Mouse (Mus musculus) embryonic facial prominence, embryonic 10.5 days (tissue): Measurements from ENCODE around the gene Napa. TPM values are rescaled to one million over a fixed set of nuclear protein-coding genes. Genes with fewer than 3 reads are reported as not detected.

Experiments
- DNase-seq: peaks from one replicate; pipeline ENCODE4 v3.0.0-alpha.2; 2017; ENCODE audit warnings: low spot score
- H3K27ac ChIP-seq: fragments of 300-500 bp; sonication (generic); replicated peaks from 2 replicates; pipeline ENCODE4 v1.5.1; 2016; ENCODE audit warnings: mild to moderate bottlenecking
- H3K27me3 ChIP-seq: fragments of 300-500 bp; sonication (generic); replicated peaks from 2 replicates; pipeline ENCODE4 v1.6.1; 2016; ENCODE audit warnings: low read depth, mild to moderate bottlenecking; ENCODE audit not compliant: poor library complexity, severe bottlenecking
- H3K36me3 ChIP-seq: fragments of 300-500 bp; sonication (generic); replicated peaks from 2 replicates; pipeline ENCODE4 v1.6.1; 2016; ENCODE audit warnings: mild to moderate bottlenecking, moderate library complexity
- H3K4me1 ChIP-seq: fragments of 300-500 bp; sonication (generic); 2 replicates; pipeline ENCODE4 v1.6.1; 2016
- H3K4me3 ChIP-seq: fragments of 300-500 bp; sonication (generic); 2 replicates; pipeline ENCODE4 v1.5.1; 2016; ENCODE audit warnings: mild to moderate bottlenecking, moderate library complexity
- H3K9me3 ChIP-seq: fragments of 300-500 bp; sonication (generic); 2 replicates; pipeline ENCODE4 v1.6.1; 2016; ENCODE audit warnings: mild to moderate bottlenecking
- WGBS: fragments of 180-500 bp; shearing (Covaris S2); methylation state at CpG from one replicate; pipeline ENCODE4 v1.1.7; 2016; 5-methylcytosine and 5-hydroxymethylcytosine counted together
- polyA plus RNA-seq: library from polyadenylated mRNA; unstranded; fragments of >200 nt; fragmentation: Nextera tagmentation; extraction: Ambion mirVana; gene quantifications from 2 replicates; pipeline ENCODE4 v1.2.1, GENCODE M21; 2016

The Napa gene
- polyA plus RNA-seq, 1 experiment from 2014 or later = 200 TPM

GRCm38 (mm10) chr7:16125829-16126228 is 27.6 kb downstream of the Napa start:
- peaks cover 17% of the 10 kb centered on the region; the same call in 1 of the 2 replicates for H3K36me3 ChIP-seq
- no peak overlapping the region for H3K4me3 ChIP-seq
- H3K27me3 ChIP-seq = peaks cover 5% of the 10 kb centered on the region; the same call in 1 of the 2 replicates
- WGBS = 84% methylated on average over 9 of the region's 9 CpGs
- no peaks in the 10 kb centered on the region for H3K9me3 ChIP-seq
- peaks cover 18% of the 10 kb centered on the region for H3K4me1 ChIP-seq
- H3K27ac ChIP-seq = no peak overlapping the region
- DNase-seq = no peak

- Histone ChIP-seq H3K9me3 (no peaks in the 10 kb centered on the region), H3K27ac (no peak overlapping the region), H3K27me3 (peaks cover 22% of the 10 kb centered on the region), H3K4me3 (no peak overlapping the region), H3K4me1 (peaks cover 37% of the 10 kb centered on the region), H3K36me3 (peaks cover 17% of the 10 kb centered on the region; the same call in 1 of the 2 replicates)
- no peak for DNase-seq
- 86% methylated on average over 6 of the region's 6 CpGs for WGBS
Measured at GRCm38 (mm10) chr7:16128344-16128743, 30.1 kb downstream of the Napa start.

DNA sequence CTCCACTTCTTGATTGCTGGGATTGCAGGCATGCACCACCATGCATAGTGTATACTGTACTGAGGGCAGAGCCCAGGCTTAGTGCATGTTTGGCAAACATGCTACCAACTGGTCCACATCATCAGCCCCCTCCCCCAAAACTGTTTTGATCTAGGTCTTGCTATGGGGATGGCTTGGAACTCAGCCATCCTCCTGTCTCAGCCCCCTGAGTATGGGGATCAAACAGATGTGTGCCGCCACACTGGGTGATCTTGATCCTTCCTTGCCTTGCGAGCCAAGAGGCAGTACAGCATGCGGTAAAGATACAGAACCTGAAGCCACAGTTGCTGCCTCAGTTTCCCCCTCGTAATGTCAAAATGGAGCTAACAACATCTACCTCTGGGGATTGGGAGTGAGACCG is 30.6 kb downstream of the Napa start:
- Histone ChIP-seq H3K27ac (no peak overlapping the region), H3K4me1 (peaks cover 37% of the 10 kb centered on the region), H3K36me3 (peaks cover 17% of the 10 kb centered on the region; the same call in 1 of the 2 replicates), H3K9me3 (no peaks in the 10 kb centered on the region), H3K27me3 (peaks cover 22% of the 10 kb centered on the region), H3K4me3 (peak overlapping the region; percentile 66)
- DNase-seq = no peak
- 62% methylated on average over 5 of the region's 5 CpGs for WGBS

DNA sequence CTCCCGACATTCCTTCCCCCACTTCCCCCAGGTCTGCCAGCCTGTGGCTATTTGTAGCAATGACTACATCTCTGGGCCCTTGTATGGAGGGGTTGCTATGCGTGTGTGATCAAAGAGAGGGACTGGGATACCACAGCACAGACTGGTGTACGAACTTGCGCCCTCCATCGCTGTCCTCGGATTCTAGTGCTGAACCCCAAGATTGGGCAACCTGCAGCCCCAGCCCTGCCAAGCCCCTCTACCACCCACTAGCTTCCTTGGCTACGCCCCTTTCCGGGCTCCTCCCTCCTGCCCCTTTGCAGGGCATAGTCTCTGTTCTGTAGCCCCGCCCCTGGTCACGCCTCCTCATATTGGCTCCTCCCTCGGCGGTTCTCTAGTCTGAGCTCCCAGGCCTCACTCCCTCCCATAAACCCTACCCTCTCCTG is 31.2 kb downstream of the Napa start, which contains the start of gene Slc8a2:
Gene Slc8a2, plus strand, starts transcription at position 406 of the 425 bp plus-strand sequence.
- peak within 1 kb of the TSS; percentile 81 for H3K27ac ChIP-seq
- peaks cover 22% of the 10 kb centered on the region for H3K27me3 ChIP-seq
- WGBS = 1% methylated on average over 12 of the region's 12 CpGs
- peaks cover 20% of the 10 kb centered on the region; the same call in 1 of the 2 replicates for H3K36me3 ChIP-seq
- DNase-seq = peak; percentile 88
- peaks cover 37% of the 10 kb centered on the region for H3K4me1 ChIP-seq
- H3K9me3 ChIP-seq = no peaks in the 10 kb centered on the region
- peak within 1 kb of the TSS; percentile 66 for H3K4me3 ChIP-seq

GRCm38 (mm10) chr7:16129846-16130691 is 31.8 kb downstream of the Napa start:
- Histone ChIP-seq H3K27me3 (peaks cover 22% of the 10 kb centered on the region), H3K4me3 (peak overlapping the region; percentile 66), H3K4me1 (peaks cover 37% of the 10 kb centered on the region), H3K36me3 (peaks cover 14% of the 10 kb centered on the region; the same call in 1 of the 2 replicates), H3K9me3 (no peaks in the 10 kb centered on the region), H3K27ac (peak overlapping the region; percentile 81)
- peak; percentile 94 for DNase-seq
- WGBS = 1% methylated on average over 38 of the region's 38 CpGs

GRCm38 (mm10) chr7:16130956-16131634 is 32.8 kb downstream of the Napa start:
- H3K4me3 ChIP-seq = peak overlapping the region; percentile 66
- no peaks in the 10 kb centered on the region for H3K9me3 ChIP-seq
- H3K36me3 ChIP-seq = peaks cover 4% of the 10 kb centered on the region; the same call in 1 of the 2 replicates
- H3K4me1 ChIP-seq = peaks cover 37% of the 10 kb centered on the region
- 38% methylated on average over 13 of the region's 13 CpGs for WGBS
- peaks cover 22% of the 10 kb centered on the region for H3K27me3 ChIP-seq
- H3K27ac ChIP-seq = no peak overlapping the region; the same call in 1 of the 2 replicates
- no peak for DNase-seq

DNA sequence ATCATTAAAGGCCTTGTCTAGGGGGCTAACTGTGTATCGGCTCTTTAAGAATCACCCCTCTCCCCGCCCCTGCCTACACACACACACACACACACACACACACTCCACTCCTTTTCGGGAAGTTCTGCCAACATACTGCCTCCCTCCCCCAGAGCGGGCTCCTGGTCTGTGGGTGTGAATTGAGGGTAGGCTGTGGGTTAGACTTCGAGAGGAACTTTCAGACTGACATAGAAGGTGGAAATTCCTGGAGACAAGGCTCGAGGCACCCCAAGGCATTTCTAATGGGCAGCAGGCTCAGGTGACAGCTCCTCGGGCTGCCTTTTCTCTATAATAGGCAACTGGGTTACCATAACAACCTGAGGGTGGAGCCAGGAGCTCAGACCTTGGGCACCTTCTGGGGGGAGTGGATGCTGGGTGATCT is 33.9 kb downstream of the Napa start:
- DNase-seq = peak; percentile 38
- Histone ChIP-seq H3K36me3 (0 out of 2 replicates have a peak, but pooled peaks cover 4% of the 10 kb centered on the region), H3K4me1 (peaks cover 37% of the 10 kb centered on the region), H3K4me3 (peak overlapping the region; percentile 66; the same call in 1 of the 2 replicates), H3K27ac (no peak overlapping the region), H3K9me3 (no peaks in the 10 kb centered on the region), H3K27me3 (peaks cover 22% of the 10 kb centered on the region)
- WGBS = 14% methylated on average over 7 of the region's 7 CpGs

DNA sequence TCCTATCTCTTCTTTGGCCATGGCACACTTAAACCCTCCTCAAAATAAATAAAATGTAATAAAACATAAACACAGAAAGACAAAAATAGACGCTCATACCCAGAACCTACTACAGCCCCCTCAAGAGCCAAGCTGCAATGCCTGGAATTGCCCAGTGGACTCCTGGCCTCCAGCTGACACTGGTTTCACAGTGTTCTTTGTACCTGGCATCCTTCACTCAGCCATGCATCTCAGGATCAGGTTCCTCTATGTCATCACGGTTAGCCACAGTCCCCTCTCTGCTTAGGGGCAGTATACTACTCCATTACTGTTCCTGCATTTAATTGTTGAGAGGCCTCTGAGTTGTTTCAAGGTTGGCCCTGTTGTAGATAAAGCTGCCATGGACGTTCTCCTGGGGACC is 34.7 kb downstream of the Napa start:
- H3K27me3 ChIP-seq = peaks cover 22% of the 10 kb centered on the region
- peaks cover 37% of the 10 kb centered on the region for H3K4me1 ChIP-seq
- 0 out of 2 replicates have a peak, but pooled peaks cover 4% of the 10 kb centered on the region for H3K36me3 ChIP-seq
- no peaks in the 10 kb centered on the region for H3K9me3 ChIP-seq
- DNase-seq = no peak
- 73% methylated on average over 3 of the region's 3 CpGs for WGBS
- H3K27ac ChIP-seq = no peak overlapping the region
- H3K4me3 ChIP-seq = no peak overlapping the region

DNA sequence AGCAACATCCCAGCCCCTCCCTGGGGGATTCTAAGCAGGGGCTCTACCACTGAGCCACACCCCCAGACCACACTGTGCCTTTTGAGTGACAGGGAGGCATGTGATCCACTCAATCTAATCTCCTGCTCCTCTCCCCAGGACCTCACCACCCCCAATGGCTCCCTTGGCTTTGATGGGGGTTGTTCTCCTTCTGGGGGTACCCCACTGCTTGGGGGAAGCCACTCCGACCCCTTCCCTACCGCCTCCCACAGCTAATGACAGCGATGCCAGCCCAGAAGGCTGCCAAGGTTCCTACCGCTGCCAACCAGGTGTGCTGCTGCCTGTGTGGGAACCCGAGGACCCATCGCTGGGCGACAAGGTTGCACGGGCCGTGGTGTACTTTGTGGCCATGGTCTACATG is 35.4 kb downstream of the Napa start:
- Histone ChIP-seq H3K36me3 (0 out of 2 replicates have a peak, but pooled peaks cover 4% of the 10 kb centered on the region), H3K9me3 (no peaks in the 10 kb centered on the region), H3K27ac (no peak overlapping the region), H3K27me3 (peaks cover 22% of the 10 kb centered on the region), H3K4me3 (no peak overlapping the region), H3K4me1 (peaks cover 37% of the 10 kb centered on the region)
- DNase-seq = no peak
- 90% methylated on average over 9 of the region's 9 CpGs for WGBS

DNA sequence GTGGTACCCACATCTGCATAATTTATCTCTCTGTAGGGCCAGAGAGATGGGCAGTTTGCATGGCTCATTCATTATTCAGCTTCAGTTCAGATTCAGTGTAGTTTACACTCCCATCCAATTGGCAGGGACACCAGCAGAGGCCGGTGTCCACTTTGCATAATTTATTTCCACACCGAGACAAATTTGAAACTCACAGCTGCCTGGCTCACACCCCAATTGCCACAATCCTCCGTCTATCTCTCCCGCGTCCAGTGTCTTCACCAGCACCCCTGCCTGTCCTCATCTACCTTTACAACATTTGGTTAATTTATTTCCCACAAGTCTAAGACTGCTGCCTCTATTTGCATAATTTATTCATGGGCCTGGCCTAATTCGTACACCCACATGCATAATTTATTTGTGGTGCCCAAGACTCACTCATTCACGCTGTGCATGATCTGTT is 36.7 kb downstream of the Napa start:
- H3K4me3 ChIP-seq = no peak overlapping the region
- DNase-seq = no peak
- no peaks in the 10 kb centered on the region for H3K9me3 ChIP-seq
- WGBS = 77% methylated on average over 7 of the region's 7 CpGs
- H3K36me3 ChIP-seq = 0 out of 2 replicates have a peak, but pooled peaks cover 4% of the 10 kb centered on the region
- peaks cover 27% of the 10 kb centered on the region for H3K4me1 ChIP-seq
- peaks cover 22% of the 10 kb centered on the region for H3K27me3 ChIP-seq
- H3K27ac ChIP-seq = no peak overlapping the region

DNA sequence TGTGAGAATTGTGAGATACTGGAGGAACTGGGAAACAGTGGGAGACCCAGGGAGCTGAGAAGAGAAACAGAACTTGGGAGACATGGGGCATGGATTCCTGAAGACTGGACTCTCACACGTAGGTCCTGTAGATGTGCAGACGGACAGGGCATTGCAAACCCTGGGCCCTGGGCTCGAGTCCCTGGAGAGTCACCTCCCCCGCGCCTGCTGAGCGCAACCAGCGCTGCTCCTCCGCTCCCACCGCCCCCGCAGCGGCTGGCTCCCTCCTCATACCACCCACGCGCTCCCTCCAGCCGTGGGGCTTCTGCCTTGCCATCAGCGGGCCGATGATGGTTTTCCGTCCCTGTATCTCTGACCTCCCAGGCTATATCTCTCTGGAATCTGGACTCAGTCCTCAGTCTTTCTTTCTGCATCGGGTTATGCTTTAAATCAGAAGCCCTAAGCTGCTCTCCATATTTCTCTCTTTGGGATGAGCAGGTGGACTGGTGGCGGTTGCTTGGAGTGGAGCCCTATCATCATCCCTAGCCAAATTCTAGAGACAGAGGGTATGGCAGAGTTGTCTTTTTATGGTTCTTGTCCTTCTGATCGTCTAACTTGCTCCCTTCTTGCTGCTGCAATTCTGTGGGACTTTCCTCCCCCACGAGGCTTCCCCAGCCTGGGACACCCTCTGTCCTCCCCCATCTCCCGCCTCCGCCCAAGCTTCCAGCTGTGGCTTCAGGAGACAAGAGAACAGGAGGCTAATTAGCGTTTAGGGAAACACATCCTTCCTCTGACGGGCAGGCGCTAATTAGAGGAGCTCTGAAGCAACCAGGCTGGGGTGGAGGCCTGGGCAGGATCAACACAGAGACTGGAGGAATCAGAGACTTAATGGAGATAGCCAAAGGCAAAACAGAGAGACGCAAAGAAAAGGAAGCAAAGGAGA is 48.5 kb downstream of the Napa start:
- WGBS = 25% methylated on average over 27 of the region's 27 CpGs
- DNase-seq = no peak
- peaks cover 26% of the 10 kb centered on the region for H3K27me3 ChIP-seq
- no peaks in the 10 kb centered on the region for H3K9me3 ChIP-seq
- no peaks in the 10 kb centered on the region for H3K4me1 ChIP-seq
- H3K36me3 ChIP-seq = peaks cover 9% of the 10 kb centered on the region
- no peak overlapping the region for H3K4me3 ChIP-seq
- H3K27ac ChIP-seq = no peak overlapping the region
